Mouse (Mus musculus) gastrocnemius, postnatal 36 days (tissue): ENCODE data around the gene Birc2. TPM values are rescaled to one million over a fixed set of nuclear protein-coding genes. Genes with fewer than 3 reads are reported as not detected.

Experiments
- microRNA-seq, 2 experiments: library from miRNA; unstranded; fragments of <30 nt; microRNA quantifications; one replicate each; pipeline ENCODE4 v1.2.0; 2021
- total RNA-seq, 2 experiments: library from RNA; stranded (reverse); gene quantifications; 2 replicates each; pipeline ENCODE4 v1.2.3; 2021

The Birc2 gene
- total RNA-seq, 2 experiments from 2014 or later, result 18.1 to 21.0 TPM

Small RNA genes lying within 50 kb of the gene (microRNA-seq; reads per million reads assigned to microRNA genes)
- 0 to 1.1 reads per million in 2 experiments for gene Mir5618

Other genes starting within 250 kb of the Birc2 start
- gene Mmp20, start 208.8 kb downstream of the Birc2 start, total RNA-seq, result not detected
- gene Mmp7, start 145.0 kb downstream of the Birc2 start, total RNA-seq, result not detected
- 10 to 100 TPM; 17.2 to 21.2 TPM for gene Tmem123, start 73.0 kb downstream of the Birc2 start, total RNA-seq
- 1 to 10 TPM; 5.0 to 5.3 TPM for gene Birc3, start 36.1 kb upstream of the Birc2 start, total RNA-seq
- gene Yap1, start 167.5 kb upstream of the Birc2 start, total RNA-seq, result 10 to 100 TPM; 30.8 to 34.9 TPM
- under 1 TPM; 0.26 to 0.37 TPM for gene Cfap300, start 205.8 kb upstream of the Birc2 start, total RNA-seq